Mouse (Mus musculus): ENCODE data around the gene Wfikkn1.

The Wfikkn1 gene

GRCm38 (mm10) chr17:25868601-25869191, 12.0 kb downstream of the Wfikkn1 start, which contains the start of gene Mcrip2:
Gene Mcrip2 (minus strand): TSS chr17:25868764.
- DNase-seq (ENCODE audit: low spot score) = no peak

- no peak for DNase-seq (ENCODE audit: low spot score)
Observed at GRCm38 (mm10) chr17:25867836-25868600, 12.6 kb downstream of the Wfikkn1 start.

DNA sequence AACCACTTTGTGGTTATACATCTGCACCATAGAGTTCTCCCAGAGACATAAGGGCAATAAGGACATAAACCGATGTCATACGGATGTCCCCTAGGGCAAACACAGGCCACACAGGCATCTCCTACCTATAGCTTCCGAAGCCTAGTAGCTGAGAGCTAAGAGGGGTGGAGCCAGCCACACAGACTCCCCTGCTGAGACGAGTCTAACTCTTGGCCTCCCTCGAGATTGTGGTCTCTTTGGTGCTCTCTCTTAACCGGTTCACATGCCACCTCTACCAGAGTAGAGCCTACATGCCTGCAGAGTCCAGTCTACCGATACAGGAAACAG, 13.2 kb downstream of the Wfikkn1 start:
- no peak for DNase-seq (ENCODE audit: low spot score)

DNA sequence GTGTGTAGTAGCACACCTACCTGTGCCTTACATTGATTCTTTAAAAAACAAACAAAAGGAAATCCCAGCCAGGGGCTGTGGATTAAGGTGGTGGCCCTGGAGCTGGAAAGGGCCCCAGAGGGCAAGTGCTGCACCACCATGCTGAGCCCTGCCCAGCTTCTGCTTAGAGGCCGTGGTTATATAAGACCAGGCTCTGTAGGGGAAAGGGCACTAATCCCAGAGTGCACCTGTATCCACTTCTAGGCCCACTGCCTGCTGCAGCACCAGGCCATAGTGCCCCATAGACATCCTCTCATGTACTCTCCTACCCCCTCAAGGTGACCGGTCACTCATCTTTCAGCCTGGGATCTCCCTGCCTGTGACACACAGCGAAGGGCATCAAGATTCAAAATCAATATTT, 14.5 kb downstream of the Wfikkn1 start:
- DNase-seq (ENCODE audit: low spot score) = no peak

DNA sequence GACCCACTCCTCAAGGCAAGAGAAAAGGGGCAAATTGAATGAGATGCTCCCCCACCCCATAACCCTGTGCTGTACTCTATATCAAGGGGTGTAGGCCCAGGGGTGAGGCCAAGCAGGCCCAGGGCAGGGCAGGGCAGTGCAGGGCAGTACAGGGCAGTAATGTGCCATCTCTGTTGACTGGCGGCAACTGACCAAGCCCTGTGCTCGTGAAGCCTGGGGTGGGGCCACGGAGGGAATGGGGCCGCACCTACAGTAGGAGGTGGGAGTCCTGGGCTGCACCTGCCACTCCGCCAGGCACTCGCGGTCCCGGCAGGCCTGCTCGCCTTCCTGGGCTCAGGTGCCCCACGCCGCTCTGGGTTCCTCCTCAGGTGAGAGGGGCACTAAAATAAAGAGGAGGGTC, 15.4 kb downstream of the Wfikkn1 start:
- no peak for DNase-seq (ENCODE audit: low spot score)

- DNase-seq (ENCODE audit: low spot score) = no peak
Observed at GRCm38 (mm10) chr17:25864311-25864710, 16.3 kb downstream of the Wfikkn1 start.

GRCm38 (mm10) chr17:25863681-25864080, 17.0 kb downstream of the Wfikkn1 start:
- no peak for DNase-seq (ENCODE audit: low spot score)

DNA sequence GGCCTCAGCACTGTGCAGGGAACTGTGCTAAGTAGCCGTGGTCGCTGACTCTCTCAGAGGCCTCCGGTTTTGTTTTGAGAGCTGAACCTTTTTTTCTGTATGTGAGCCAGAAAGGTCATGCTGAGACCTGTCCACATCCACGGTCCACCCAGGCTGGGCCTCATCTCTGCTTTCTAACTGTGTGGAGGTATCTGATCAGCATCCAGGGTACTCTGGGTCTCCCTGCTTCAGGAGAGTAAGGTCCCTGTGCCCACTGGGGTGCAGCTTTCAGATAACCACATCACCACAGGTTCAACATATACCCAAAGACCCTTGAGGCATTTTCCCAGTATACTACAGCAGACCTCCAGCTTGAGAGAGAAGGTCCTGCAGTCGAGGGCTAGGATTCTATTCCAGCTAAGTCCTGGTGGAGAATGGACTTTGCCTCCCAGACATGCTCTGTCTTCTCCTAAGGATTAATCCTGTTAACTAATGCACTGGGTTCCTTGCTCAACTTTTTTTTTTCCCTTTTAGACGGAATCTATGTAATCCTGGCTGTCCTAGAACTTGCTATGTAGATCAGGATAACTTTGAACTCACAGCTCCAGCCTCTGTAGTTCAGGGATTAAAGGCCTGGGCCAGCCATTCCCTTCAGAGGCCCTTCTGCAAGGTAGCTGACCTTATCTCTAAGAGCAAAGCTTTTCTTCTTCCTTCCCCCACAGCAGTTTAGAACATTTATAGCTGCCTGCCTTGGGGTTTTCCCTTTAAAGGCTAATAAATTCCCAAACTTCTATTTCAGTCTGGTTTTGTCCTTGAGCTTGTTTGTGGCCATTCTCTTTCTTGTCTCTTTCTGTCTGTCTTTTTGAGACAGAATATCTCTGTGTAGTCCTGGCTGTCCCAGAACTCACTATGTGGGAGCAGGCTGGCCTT, 18.7 kb downstream of the Wfikkn1 start:
- DNase-seq (ENCODE audit: low spot score) = no peak

GRCm38 (mm10) chr17:25860832-25861703, 19.6 kb downstream of the Wfikkn1 start, which contains the start of gene Wdr90:
Gene Wdr90 (minus strand): TSS chr17:25861501.
- peak; percentile 62 for DNase-seq (ENCODE audit: low spot score)

- no peak for DNase-seq (ENCODE audit: low spot score)
Observed at GRCm38 (mm10) chr17:25860229-25860628, 20.4 kb downstream of the Wfikkn1 start.

- DNase-seq (ENCODE audit: low spot score) = peak; percentile 85
Observed at GRCm38 (mm10) chr17:25844396-25844901, 36.2 kb downstream of the Wfikkn1 start, which contains the start of gene Rhot2. Gene Rhot2 (minus strand): TSS chr17:25844851.

DNA sequence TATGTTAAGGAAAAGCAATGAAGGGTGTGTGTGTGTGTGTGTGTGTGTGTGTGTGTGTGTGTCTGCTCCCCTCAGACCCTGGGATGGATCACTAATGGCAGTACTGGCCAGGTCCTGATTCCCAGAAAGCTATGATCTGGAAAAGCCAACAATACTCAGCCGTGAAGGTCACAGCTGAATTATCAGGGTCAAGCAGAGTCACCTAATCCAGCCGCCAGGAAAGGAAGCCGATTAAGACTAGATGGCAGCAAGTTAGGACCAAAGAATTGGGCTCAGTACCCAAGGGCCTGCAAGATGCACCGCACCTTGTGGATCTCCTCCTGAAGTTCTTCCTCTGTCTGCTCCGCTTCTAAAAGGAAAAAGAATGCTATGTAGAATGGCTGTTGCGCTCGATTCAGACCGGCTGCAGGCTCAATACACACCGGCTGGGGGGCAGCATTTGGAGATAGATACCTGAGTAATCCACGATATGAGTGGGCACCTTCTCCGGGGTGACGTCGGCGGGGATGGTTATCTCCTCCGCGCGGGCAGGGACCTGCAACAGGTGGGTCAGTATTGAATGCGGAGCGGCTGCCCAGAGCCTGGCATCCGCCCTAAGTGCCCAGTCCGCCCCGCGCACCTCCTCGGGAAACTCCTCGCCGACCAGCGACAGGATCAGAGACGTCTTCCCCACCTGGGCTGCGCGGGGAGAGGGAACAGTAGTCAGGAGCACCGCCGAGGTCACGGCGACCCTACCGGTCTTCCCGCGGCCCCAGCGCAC, 36.8 kb downstream of the Wfikkn1 start:
- DNase-seq (ENCODE audit: low spot score) = no peak

DNA sequence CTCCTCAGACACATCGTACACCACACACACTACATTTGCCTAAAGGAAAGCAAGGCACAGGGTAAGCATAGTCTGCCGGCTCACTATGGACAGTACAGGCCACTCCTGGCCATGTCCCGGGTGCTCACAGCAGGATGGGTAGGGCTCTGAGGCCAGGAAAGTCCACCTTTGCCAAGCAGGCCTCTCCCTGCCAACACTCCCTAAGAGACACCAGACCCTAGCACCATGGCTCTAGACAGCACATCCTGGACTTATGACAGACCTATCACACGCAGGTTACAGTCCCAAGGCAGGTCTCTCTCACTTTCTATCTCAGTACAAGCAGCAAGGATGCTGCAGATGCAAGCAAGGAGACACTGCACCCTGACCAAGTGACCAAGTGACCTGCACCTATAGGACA, 37.5 kb downstream of the Wfikkn1 start:
- no peak for DNase-seq (ENCODE audit: low spot score)

DNA sequence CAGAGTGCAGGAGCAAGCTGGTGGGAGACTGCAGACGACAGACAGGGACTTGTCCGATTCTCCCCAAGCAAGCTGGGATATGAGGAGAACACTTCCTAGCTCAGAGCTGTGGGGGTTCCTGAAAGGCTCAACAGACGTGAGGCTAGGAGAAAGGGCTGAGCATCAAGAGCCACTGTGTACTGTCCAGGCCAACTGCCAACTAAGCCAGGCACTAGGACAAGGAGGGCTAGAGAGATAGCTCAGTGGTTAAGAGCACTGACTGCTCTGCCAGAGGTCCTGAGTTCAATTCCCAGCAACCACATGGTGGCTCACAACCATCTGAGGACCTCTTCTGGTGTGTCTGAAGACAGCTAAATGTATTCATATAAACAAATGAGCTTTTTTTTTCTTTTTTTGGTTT, 38.1 kb downstream of the Wfikkn1 start:
- no peak for DNase-seq (ENCODE audit: low spot score)

- no peak for DNase-seq (ENCODE audit: low spot score)
Observed at GRCm38 (mm10) chr17:25841117-25841880, 39.4 kb downstream of the Wfikkn1 start, which contains the start of gene Gm20683. Gene Gm20683 (minus strand): TSS chr17:25841763.

DNA sequence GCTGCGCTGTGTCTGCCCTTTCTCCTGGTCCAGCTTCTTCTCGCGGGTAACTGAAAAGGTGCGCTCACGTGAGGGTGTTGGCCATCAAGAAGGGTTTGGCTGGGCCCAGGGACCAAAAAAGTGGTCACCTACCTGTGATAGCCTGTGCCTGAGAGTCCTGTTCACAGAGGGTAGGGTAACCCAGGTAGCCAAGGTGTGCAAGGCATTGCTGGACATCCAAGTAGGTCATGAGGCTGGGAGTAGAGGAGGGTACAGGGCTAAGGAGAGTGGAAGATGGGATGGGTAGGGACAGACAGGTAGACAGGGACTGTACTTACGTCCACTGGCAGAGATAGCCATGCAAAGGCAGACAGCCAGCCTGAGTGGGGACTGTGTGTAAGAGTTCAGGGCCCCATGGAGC, 40.1 kb downstream of the Wfikkn1 start:
- DNase-seq (ENCODE audit: low spot score) = no peak

GRCm38 (mm10) chr17:25839455-25840235, 41.0 kb downstream of the Wfikkn1 start:
- DNase-seq (ENCODE audit: low spot score) = no peak

GRCm38 (mm10) chr17:25838904-25839303, 41.8 kb downstream of the Wfikkn1 start:
- DNase-seq (ENCODE audit: low spot score) = no peak

GRCm38 (mm10) chr17:25837533-25837932, 43.1 kb downstream of the Wfikkn1 start:
- no peak for DNase-seq (ENCODE audit: low spot score)
